Mouse (Mus musculus): ENCODE data around the gene Sympk. TPM values are rescaled to one million over a fixed set of nuclear protein-coding genes. Genes with fewer than 3 reads are reported as not detected.

The Sympk gene
- polyA plus RNA-seq, 1 experiment = 348 TPM

DNA sequence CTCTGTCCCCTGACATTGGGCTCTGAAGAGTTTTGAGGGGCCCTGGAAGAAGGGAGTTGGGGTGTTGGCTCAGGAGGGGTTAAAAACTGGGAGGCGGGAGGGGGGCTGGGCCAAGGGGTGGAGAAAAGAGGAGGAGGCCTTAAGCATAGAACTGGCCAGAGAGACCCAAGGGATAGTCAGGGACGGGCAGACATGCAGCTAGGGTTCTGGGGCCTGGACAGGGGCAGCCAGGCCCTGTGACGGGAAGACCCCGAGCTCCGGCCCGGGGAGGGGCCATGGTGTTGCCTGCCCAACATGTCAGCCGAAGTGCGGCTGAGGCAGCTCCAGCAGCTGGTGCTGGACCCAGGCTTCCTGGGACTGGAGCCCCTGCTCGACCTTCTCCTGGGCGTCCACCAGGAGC lies 59.5 kb downstream of the Sympk start, which contains the start of gene Dmpk:
Gene Dmpk, plus strand, starts transcription at position 149 of the 400 bp plus-strand sequence.
- no peak for TF ChIP-seq GATA1 (IDR thresholded peaks at IDR 0.05; ENCODE audit: low read length)

DNA sequence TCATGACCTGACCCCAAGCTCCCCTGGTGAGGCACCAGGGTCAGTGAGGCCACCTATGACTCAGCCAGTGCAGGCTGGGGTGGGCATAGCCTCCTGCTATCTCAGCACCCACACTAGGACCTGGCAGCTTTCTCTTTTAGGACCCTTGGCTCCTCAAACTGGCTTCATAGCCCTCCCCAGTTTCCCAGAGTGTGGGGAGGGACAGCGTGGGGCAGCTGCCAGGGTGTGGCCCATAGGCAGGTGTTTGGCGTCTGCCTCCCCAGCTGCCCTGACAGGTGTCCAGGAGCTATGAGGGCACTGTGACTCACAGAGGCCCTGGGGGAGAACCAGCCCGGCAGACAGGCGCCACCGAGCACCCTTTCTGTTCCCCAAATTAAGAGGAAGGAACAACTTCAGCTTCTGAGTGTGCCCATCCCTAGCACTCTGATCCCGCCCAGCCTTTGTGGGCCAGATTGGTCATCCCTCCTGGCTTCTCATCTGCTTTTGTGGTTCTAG lies 60.1 kb downstream of the Sympk start:
- TF ChIP-seq GATA1 (IDR thresholded peaks at IDR 0.05; ENCODE audit: low read length) = no peak

DNA sequence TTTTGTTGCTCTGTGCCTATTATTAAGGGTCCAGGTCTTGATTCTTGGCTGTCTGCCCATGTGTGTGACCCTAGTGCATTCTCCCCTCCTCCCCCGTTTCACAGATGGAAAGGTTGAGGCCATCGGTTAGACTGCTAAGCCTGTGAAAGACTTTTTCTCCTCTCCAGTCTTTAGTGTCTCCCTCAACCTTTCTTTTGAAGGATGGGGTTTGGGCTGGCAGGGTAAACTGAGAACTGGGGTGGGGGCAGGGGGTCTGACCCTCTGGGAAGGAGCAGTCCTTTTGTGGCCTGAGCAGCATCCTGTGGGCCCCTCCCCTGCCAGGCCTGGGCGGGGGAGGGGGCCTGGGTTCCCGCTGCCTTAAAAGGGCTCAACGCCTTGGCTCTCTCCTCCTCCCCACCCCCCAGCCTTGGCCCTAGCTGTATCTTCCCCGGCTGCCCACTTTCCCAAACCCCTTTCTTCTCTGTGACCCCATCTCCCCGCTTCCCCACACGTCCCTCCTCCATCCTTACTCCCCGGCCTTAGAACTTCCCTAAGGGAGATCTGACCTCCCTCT lies 60.8 kb downstream of the Sympk start:
- TF ChIP-seq GATA1 (IDR thresholded peaks at IDR 0.05; ENCODE audit: low read length) = no peak

DNA sequence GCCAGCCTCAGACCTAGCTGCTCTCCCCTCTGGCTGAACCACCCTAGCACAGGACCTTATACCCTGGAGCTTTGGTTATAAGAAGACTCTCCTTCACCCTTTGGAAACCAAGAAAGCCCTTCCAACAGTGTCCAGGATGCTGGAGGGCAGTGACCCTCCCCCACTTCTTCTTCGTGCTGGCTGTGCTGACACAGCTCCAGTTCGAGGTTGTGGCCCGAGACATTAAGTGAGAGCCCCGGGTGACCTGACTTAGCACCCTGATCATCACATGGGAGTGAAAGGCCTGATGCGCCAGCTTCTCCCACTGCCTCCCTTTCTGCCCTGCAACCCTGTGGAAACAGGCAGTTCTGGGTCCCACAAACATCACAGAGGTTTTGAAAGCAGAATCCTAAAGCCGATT lies 61.3 kb downstream of the Sympk start:
- no peak for TF ChIP-seq GATA1 (IDR thresholded peaks at IDR 0.05; ENCODE audit: low read length)

DNA sequence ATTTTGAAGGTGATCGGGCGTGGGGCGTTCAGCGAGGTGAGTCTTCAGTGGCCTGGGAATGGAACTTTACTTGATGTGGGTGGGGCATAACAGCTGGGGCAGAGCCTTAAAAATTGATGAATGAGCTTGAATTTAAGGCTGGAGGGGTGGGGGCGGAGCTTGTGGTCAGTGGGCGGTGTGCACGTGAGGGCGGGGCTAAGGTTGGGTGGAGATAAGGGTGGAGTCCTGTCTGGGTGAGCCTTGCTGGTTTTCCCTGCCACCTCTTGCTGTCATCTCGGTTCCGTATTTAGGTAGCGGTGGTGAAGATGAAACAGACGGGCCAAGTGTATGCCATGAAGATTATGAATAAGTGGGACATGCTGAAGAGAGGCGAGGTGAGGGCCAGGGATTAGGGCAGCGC lies 61.9 kb downstream of the Sympk start:
- no peak for TF ChIP-seq GATA1 (IDR thresholded peaks at IDR 0.05; ENCODE audit: low read length)

DNA sequence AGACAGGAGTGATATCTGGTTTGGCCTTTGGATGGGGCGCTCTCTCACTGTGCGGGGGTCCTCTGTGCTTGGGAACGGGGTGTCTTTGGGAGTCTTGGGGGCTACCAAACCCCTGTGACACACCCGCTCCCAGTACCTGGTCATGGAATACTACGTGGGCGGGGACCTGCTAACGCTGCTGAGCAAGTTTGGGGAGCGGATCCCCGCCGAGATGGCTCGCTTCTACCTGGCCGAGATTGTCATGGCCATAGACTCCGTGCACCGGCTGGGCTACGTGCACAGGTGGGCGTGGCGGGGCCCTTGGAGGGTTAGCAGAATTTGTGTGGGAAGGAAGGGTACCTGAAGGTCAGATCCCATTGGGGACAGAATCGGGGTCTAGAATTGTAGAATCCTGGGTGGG lies 62.6 kb downstream of the Sympk start:
- TF ChIP-seq GATA1 (IDR thresholded peaks at IDR 0.05; ENCODE audit: low read length) = no peak

DNA sequence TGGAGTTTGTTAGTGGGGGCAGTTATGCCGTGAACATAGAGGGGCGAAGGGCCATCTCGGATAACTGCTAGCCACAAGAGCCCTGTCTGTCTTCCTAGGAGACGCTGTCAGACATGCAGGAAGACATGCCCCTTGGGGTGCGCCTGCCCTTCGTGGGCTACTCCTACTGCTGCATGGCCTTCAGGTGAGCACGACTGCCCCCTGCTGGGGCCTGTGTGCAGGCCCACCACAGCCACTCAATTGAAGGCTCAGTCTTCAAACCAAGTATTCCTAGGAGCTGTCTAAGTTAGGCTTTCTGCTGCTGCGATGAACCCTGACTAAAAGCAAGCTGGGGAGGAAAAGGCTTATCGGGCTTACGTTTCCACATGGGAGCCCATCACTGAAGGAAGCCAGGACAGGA lies 64.6 kb downstream of the Sympk start:
- no peak for TF ChIP-seq GATA1 (IDR thresholded peaks at IDR 0.05; ENCODE audit: low read length)

DNA sequence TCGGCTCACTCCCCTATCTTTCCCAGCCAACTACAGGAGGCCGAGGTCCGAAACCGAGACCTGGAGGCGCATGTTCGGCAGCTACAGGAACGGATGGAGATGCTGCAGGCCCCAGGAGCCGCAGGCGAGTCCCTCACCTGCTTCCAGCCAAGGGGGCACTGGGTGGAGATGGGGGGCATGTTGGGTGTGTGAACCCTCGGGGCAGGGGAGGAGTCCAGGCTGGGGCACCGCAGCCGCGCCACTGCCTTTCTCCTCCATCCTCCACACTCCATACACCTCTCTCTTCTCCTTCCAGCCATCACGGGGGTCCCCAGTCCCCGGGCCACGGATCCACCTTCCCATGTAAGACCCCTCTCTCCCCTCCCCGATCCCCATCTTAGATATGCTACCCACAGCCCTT lies 67.7 kb downstream of the Sympk start:
- TF ChIP-seq GATA1 (IDR thresholded peaks at IDR 0.05; ENCODE audit: low read length) = no peak

DNA sequence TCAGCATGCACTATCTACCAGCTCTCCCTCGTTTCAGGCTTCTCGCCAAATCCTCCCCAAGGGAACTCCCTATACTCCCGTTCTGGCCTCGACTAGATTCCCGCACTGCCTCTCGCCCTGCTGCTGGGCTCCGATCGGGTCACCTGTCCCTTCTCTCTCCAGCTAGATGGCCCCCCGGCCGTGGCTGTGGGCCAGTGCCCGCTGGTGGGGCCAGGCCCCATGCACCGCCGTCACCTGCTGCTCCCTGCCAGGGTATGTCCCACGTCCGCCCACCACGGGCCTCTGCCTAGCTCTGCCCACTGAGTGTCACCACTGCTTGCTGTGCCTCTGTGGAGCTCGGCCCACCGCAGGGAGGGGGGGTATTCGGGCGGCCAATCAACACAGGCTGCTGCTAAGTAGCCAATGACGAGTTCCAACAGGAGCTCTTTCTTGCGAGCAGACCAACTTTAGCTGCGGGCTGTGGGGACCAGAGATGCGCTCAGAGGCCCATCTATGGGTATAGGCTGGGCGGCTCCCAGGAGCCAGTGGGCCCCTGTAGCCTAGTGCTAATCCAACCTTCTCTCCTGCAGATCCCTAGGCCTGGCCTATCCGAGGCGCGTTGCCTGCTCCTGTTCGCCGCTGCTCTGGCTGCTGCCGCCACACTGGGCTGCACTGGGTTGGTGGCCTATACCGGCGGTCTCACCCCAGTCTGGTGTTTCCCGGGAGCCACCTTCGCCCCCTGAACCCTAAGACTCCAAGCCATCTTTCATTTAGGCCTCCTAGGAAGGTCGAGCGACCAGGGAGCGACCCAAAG lies 68.4 kb downstream of the Sympk start:
- no peak for TF ChIP-seq GATA1 (IDR thresholded peaks at IDR 0.05; ENCODE audit: low read length)

DNA sequence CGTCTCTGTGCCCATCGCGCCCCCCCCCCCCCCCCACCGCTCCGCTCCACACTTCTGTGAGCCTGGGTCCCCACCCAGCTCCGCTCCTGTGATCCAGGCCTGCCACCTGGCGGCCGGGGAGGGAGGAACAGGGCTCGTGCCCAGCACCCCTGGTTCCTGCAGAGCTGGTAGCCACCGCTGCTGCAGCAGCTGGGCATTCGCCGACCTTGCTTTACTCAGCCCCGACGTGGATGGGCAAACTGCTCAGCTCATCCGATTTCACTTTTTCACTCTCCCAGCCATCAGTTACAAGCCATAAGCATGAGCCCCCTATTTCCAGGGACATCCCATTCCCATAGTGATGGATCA lies 69.0 kb downstream of the Sympk start:
- no peak for TF ChIP-seq GATA1 (IDR thresholded peaks at IDR 0.05; ENCODE audit: low read length)

DNA sequence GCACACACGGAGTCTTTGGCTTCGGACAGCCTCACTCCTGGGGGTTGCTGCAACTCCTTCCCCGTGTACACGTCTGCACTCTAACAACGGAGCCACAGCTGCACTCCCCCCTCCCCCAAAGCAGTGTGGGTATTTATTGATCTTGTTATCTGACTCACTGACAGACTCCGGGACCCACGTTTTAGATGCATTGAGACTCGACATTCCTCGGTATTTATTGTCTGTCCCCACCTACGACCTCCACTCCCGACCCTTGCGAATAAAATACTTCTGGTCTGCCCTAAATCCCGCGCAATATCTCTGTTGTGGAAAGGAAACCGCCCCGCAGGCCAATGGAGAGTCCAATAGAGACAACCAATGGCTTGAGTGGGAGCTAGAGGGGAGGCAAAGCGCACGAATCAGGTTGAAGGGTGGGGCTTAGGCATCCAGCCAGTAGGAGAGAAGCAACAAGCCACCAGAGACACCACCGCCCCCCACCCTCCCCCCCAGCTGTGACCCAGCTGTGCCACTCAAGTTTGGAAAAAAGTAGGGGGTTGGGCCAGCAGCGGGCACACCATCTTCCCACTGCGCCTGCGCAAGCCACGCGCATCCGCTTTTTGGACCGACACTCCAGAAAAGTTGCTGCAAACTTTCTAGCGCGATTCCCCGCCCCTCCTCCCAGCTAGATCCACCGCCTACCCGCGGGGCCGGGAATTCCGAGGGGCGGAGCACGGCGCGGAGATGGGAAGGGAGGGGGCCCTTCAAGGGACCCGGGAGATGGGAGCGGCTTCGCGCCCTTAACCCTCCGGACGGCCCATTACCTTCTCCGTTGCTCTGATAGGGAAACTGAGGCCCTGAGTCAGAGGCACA lies 69.6 kb downstream of the Sympk start:
- TF ChIP-seq GATA1 (IDR thresholded peaks at IDR 0.05; ENCODE audit: low read length) = no peak

DNA sequence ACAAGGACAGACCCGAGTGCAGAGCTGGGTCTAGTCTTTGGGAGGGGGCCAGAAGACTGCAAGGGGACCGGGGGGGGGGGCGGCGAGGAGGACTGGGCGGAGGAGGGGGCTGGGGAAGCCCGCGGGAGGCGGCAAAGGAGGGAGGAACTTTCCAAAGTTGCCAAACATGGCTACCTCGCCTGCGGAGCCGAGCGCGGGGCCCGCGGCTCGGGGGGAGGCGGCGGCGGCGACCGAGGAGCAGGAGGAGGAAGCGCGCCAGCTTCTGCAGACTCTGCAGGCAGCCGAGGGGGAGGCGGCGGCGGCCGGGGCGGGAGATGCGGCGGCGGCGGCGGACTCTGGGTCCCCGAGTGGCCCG lies 70.3 kb downstream of the Sympk start, which contains the start of gene Six5:
Gene Six5, plus strand, starts transcription at position 124 of the 355 bp plus-strand sequence.
- TF ChIP-seq GATA1 (IDR thresholded peaks at IDR 0.05; ENCODE audit: low read length) = no peak

DNA sequence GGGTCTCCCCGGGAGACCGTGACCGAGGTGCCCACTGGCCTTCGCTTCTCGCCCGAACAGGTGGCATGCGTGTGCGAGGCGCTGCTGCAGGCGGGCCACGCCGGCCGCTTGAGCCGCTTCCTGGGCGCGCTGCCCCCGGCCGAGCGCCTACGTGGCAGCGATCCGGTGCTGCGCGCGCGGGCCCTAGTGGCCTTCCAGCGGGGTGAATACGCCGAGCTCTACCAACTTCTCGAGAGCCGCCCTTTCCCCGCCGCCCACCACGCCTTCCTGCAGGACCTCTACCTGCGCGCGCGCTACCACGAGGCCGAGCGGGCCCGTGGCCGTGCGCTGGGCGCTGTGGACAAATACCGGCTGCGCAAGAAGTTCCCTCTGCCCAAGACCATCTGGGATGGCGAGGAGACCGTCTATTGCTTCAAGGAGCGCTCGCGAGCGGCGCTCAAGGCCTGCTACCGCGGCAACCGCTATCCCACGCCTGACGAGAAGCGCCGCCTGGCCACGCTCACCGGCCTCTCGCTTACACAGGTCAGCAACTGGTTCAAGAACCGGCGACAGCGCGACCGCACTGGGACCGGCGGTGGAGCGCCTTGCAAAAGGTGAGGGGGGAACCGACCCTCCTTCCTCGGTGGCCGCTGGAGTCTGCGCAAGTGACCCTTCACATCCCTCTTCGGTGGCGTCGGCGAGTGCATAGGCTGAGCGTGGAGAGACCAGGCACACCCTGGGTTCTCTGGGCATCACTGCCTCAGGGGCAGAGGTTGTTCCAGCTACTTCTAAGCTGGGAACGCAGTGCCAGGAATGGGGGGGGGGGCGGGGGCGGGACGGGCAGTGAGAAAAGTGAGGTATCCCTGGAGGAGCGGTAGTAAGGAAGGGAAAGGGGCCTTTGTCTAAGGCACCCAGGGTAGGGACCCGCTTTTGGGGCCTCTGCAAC lies 70.9 kb downstream of the Sympk start:
- no peak for TF ChIP-seq GATA1 (IDR thresholded peaks at IDR 0.05; ENCODE audit: low read length)

DNA sequence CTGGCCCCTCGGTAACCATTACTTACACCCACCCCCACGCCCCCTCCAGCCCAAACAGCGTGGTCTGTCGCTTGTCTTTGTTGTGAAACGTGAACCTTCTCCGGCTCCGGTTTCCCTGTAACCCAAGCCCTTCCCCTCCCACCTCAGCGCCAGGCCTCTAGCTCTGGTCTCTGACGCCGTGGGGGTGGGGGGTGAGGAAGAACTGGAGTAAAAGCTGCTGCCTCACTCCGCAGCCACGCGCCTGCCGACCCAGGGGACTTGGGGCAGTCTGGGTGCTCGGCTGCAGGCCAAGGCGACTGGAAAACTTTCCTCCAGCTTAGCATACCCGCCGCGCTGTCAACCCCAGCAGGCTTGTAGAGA lies 71.6 kb downstream of the Sympk start:
- TF ChIP-seq GATA1 (IDR thresholded peaks at IDR 0.05; ENCODE audit: low read length) = no peak

DNA sequence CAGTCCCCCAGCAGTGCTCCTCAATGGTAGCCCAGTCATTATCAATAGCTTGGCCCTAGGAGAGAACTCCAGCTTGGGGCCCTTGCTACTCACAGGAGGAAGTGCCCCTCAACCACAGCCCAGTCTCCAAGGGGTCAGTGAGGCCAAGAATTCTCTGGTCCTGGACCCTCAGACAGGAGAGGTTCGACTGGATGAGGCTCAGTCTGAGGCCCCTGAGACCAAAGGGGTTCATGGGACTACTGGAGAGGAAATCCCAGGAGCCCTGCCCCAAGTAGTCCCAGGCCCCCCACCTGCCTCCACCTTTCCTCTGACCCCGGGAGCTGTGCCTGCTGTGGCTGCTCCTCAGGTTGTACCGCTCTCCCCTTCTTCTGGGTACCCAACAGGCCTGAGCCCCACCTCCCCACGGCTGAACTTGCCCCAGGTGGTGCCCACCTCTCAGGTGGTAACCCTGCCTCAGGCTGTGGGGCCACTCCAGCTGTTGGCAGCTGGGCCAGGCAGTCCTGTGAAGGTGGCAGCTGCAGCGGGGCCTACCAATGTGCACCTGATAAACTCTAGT lies 72.3 kb downstream of the Sympk start:
- TF ChIP-seq GATA1 (IDR thresholded peaks at IDR 0.05; ENCODE audit: low read length) = no peak
